Mouse (Mus musculus): ENCODE results near the gene Eif2ak1.

Eif2ak1 gene

GRCm38 (mm10) chr5:143908926-143909325, 91.3 kb downstream of the Eif2ak1 start:
- TF ChIP-seq CTCF (conservative IDR thresholded peaks at IDR 0.05; ENCODE audit: low read length) = no peak
- TF ChIP-seq NANOG (IDR thresholded peaks at IDR 0.05; ENCODE audit: borderline replicate concordance, low read length) = no peak
- TF ChIP-seq POU5F1 (IDR thresholded peaks at IDR 0.05; ENCODE audit: borderline replicate concordance, low read length) = no peak
- H3K36me3 ChIP-seq (ENCODE audit: insufficient read depth, low read length) = peaks cover 66% of the 10 kb centered on the region
- H3K9me3 ChIP-seq (ENCODE audit: low read length) = no peaks in the 10 kb centered on the region
- peak overlapping the region; percentile 91 for H3K4me3 ChIP-seq (replicated peaks; ENCODE audit: low read length)
- no peaks in the 10 kb centered on the region for H3K27me3 ChIP-seq (ENCODE audit: insufficient read depth, low read length)
- H3K4me1 ChIP-seq (replicated peaks; ENCODE audit: low read depth, low read length) = peaks cover 54% of the 10 kb centered on the region

- H3K4me3 ChIP-seq (replicated peaks; ENCODE audit: low read length) = peak within 1 kb of the TSS; percentile 91
- H3K36me3 ChIP-seq (ENCODE audit: insufficient read depth, low read length) = peaks cover 64% of the 10 kb centered on the region
- H3K4me1 ChIP-seq (replicated peaks; ENCODE audit: low read depth, low read length) = peaks cover 46% of the 10 kb centered on the region
- no peaks in the 10 kb centered on the region for H3K27me3 ChIP-seq (ENCODE audit: insufficient read depth, low read length)
- H3K9me3 ChIP-seq (ENCODE audit: low read length) = no peaks in the 10 kb centered on the region
- TF ChIP-seq CTCF (conservative IDR thresholded peaks at IDR 0.05; ENCODE audit: low read length) (no peak), NANOG (IDR thresholded peaks at IDR 0.05; ENCODE audit: borderline replicate concordance, low read length) (no peak), POU5F1 (IDR thresholded peaks at IDR 0.05; ENCODE audit: borderline replicate concordance, low read length) (no peak)
Measured at GRCm38 (mm10) chr5:143909417-143910400, 92.1 kb downstream of the Eif2ak1 start, which contains the start of the genes Aimp2 and Pms2. Gene Aimp2, minus strand, starts transcription at chr5:143909847. Gene Pms2, plus strand, starts transcription at chr5:143909964.

- no peak overlapping the region for H3K4me3 ChIP-seq (replicated peaks; ENCODE audit: low read length)
- TF ChIP-seq NANOG (IDR thresholded peaks at IDR 0.05; ENCODE audit: borderline replicate concordance, low read length) (no peak), POU5F1 (IDR thresholded peaks at IDR 0.05; ENCODE audit: borderline replicate concordance, low read length) (no peak), CTCF (conservative IDR thresholded peaks at IDR 0.05; ENCODE audit: low read length) (no peak)
- H3K9me3 ChIP-seq (ENCODE audit: low read length) = no peaks in the 10 kb centered on the region
- peaks cover under 1% of the 10 kb centered on the region for H3K4me1 ChIP-seq (replicated peaks; ENCODE audit: low read depth, low read length)
- H3K36me3 ChIP-seq (ENCODE audit: insufficient read depth, low read length) = peaks cover 86% of the 10 kb centered on the region
- no peaks in the 10 kb centered on the region for H3K27me3 ChIP-seq (ENCODE audit: insufficient read depth, low read length)
Measured at GRCm38 (mm10) chr5:143916221-143916620, 98.6 kb downstream of the Eif2ak1 start.

GRCm38 (mm10) chr5:143917418-143917817, 99.8 kb downstream of the Eif2ak1 start:
- TF ChIP-seq CTCF (conservative IDR thresholded peaks at IDR 0.05; ENCODE audit: low read length) (peak; percentile 35), NANOG (IDR thresholded peaks at IDR 0.05; ENCODE audit: borderline replicate concordance, low read length) (no peak)
- H3K9me3 ChIP-seq (ENCODE audit: low read length) = no peaks in the 10 kb centered on the region
- H3K27me3 ChIP-seq (ENCODE audit: insufficient read depth, low read length) = no peaks in the 10 kb centered on the region

GRCm38 (mm10) chr5:143918120-143918519, 100.5 kb downstream of the Eif2ak1 start:
- no peaks in the 10 kb centered on the region for H3K4me1 ChIP-seq (replicated peaks; ENCODE audit: low read depth, low read length)
- H3K36me3 ChIP-seq (ENCODE audit: insufficient read depth, low read length) = peaks cover 89% of the 10 kb centered on the region
- H3K9me3 ChIP-seq (ENCODE audit: low read length) = no peaks in the 10 kb centered on the region
- H3K4me3 ChIP-seq (replicated peaks; ENCODE audit: low read length) = no peak overlapping the region
- TF ChIP-seq CTCF (conservative IDR thresholded peaks at IDR 0.05; ENCODE audit: low read length) (no peak), NANOG (IDR thresholded peaks at IDR 0.05; ENCODE audit: borderline replicate concordance, low read length) (no peak), POU5F1 (IDR thresholded peaks at IDR 0.05; ENCODE audit: borderline replicate concordance, low read length) (no peak)
- H3K27me3 ChIP-seq (ENCODE audit: insufficient read depth, low read length) = no peaks in the 10 kb centered on the region

More at GRCm38 (mm10) chr5:143917418-143917817, 99.8 kb downstream of the Eif2ak1 start:
- H3K36me3 ChIP-seq (ENCODE audit: insufficient read depth, low read length) = peaks cover 89% of the 10 kb centered on the region
- H3K4me1 ChIP-seq (replicated peaks; ENCODE audit: low read depth, low read length) = no peaks in the 10 kb centered on the region
- no peak overlapping the region for H3K4me3 ChIP-seq (replicated peaks; ENCODE audit: low read length)

GRCm38 (mm10) chr5:143924781-143925452, 107.3 kb downstream of the Eif2ak1 start:
- no peaks in the 10 kb centered on the region for H3K27me3 ChIP-seq (ENCODE audit: insufficient read depth, low read length)
- peaks cover 96% of the 10 kb centered on the region for H3K36me3 ChIP-seq (ENCODE audit: insufficient read depth, low read length)
- no peak for TF ChIP-seq CTCF (conservative IDR thresholded peaks at IDR 0.05; ENCODE audit: low read length)
- TF ChIP-seq NANOG (IDR thresholded peaks at IDR 0.05; ENCODE audit: borderline replicate concordance, low read length) = no peak
- no peak for TF ChIP-seq POU5F1 (IDR thresholded peaks at IDR 0.05; ENCODE audit: borderline replicate concordance, low read length)
- no peaks in the 10 kb centered on the region for H3K4me1 ChIP-seq (replicated peaks; ENCODE audit: low read depth, low read length)
- no peaks in the 10 kb centered on the region for H3K9me3 ChIP-seq (ENCODE audit: low read length)
- H3K4me3 ChIP-seq (replicated peaks; ENCODE audit: low read length) = no peak overlapping the region

GRCm38 (mm10) chr5:143927875-143928274, 110.3 kb downstream of the Eif2ak1 start, which contains the start of gene Gm42421:
Gene Gm42421, plus strand, starts transcription at chr5:143928175.
- no peaks in the 10 kb centered on the region for H3K27me3 ChIP-seq (ENCODE audit: insufficient read depth, low read length)
- no peak within 1 kb of the TSS for H3K4me3 ChIP-seq (replicated peaks; ENCODE audit: low read length)
- no peak for TF ChIP-seq POU5F1 (IDR thresholded peaks at IDR 0.05; ENCODE audit: borderline replicate concordance, low read length)
- TF ChIP-seq CTCF (conservative IDR thresholded peaks at IDR 0.05; ENCODE audit: low read length) = no peak
- no peak for TF ChIP-seq NANOG (IDR thresholded peaks at IDR 0.05; ENCODE audit: borderline replicate concordance, low read length)
- peaks cover 94% of the 10 kb centered on the region for H3K36me3 ChIP-seq (ENCODE audit: insufficient read depth, low read length)
- peaks cover 13% of the 10 kb centered on the region for H3K4me1 ChIP-seq (replicated peaks; ENCODE audit: low read depth, low read length)
- no peaks in the 10 kb centered on the region for H3K9me3 ChIP-seq (ENCODE audit: low read length)

GRCm38 (mm10) chr5:143929291-143929690, 111.7 kb downstream of the Eif2ak1 start:
- no peaks in the 10 kb centered on the region for H3K9me3 ChIP-seq (ENCODE audit: low read length)
- peaks cover 21% of the 10 kb centered on the region for H3K4me1 ChIP-seq (replicated peaks; ENCODE audit: low read depth, low read length)
- H3K27me3 ChIP-seq (ENCODE audit: insufficient read depth, low read length) = no peaks in the 10 kb centered on the region
- no peak overlapping the region for H3K4me3 ChIP-seq (replicated peaks; ENCODE audit: low read length)
- H3K36me3 ChIP-seq (ENCODE audit: insufficient read depth, low read length) = peaks cover 80% of the 10 kb centered on the region
- TF ChIP-seq POU5F1 (IDR thresholded peaks at IDR 0.05; ENCODE audit: borderline replicate concordance, low read length) (no peak), CTCF (conservative IDR thresholded peaks at IDR 0.05; ENCODE audit: low read length) (no peak), NANOG (IDR thresholded peaks at IDR 0.05; ENCODE audit: borderline replicate concordance, low read length) (no peak)
